Mouse (Mus musculus) T-helper 2 cell (primary cell): ENCODE data around the gene Enkd1.

Source experiments
- in situ Hi-C: fragments of 300-600 bp; cut with MboI, MseI; formaldehyde crosslinking; loops from one replicate; pipeline ENCODE4 v1.15.1; 2025; ENCODE audit warnings: high pct_unique_total_duplicates

The Enkd1 gene

GRCm38 (mm10) chr8:105707498-105708403 lies at the start of gene Enkd1, which contains the start of gene 4933405L10Rik:
Gene Enkd1 (minus strand): TSS chr8:105708210.
Gene 4933405L10Rik (plus strand): TSS chr8:105707655.
- in situ Hi-C loops = loop anchor here (5.0 kb wide), 1 partner anchor 230 kb away; the partner anchor contains the start of gene Psmb10

DNA sequence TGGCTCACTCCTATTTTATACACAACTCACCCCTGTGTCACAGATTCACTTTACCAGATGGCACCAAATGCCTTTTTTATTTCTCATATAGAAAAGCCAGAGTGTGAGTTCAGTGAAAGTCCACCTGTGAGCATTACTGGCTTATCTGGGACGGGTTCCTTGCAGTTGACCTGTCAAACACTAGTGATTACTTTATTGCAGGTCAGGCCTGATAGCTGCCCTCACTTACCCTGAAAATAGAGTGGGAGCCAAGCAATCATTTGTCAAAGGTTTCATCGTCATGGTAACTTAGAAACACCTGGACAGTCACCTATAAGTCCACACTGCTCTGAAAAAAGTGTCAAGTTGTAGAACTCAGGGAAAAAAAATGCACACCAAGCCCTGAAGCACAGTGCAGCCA lies 46.7 kb upstream of the Enkd1 start:
- in situ Hi-C loops = no loop called here

DNA sequence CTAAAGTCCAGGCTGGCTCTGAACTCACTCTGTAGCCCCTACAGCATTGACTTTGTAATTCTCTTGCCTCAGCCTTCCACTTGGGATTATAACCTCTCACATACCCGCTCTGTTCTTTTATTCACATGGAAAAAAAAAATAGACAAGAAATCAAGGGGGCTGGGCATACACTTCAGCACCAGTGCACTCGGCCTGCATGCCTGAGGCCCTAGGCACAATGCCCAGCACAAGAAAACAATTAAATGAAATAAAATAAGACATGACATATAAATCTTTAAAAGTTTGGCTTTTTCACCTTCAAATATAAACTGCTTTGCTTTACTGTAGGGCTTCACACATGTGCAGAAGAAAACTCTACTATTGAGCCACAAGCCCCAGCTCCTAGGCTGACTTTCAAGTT lies 45.9 kb upstream of the Enkd1 start:
- in situ Hi-C loops = no loop called here

DNA sequence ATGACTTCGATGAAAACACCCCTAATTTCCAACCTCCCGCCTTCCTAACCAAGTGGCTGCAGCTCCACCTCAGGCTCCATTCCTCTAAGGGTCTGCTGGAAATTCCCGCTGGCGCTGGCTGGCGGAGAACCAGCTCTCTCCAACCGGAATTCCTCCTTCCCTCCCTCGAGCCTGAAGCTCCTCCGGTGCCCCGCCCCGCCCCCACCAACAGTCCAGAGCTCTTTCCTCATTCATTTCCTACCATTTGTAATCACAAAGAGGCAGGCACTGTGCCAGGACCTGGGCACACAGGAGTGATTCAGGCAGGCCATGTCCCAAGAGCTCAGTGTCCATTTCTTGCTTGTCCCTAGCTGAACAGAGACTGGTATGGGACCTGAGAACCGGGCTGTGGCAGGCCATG lies 42.6 kb upstream of the Enkd1 start:
- in situ Hi-C loops = no loop called here

- in situ Hi-C loops = no loop called here
Measured at GRCm38 (mm10) chr8:105743301-105743700, 35.3 kb upstream of the Enkd1 start.

DNA sequence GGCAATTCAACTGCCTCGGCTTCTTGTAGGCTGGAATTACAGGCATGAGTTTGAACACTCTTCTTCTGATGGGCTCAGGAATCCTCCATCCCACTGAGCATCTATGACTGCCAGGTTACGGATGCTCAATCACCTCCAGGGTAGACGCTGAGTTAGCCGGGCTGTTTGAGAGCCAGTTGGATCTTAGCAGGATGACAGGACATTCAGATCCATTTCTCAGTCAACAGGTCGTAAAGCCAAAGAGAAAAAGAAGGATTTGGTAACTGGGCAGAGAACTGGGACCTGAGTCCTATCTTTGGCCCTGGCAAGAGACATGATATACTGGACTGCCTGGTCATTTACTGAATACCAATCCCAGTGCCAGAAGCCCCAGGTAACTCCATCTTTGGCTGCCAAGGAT lies 31.2 kb upstream of the Enkd1 start:
- in situ Hi-C loops = no loop called here

DNA sequence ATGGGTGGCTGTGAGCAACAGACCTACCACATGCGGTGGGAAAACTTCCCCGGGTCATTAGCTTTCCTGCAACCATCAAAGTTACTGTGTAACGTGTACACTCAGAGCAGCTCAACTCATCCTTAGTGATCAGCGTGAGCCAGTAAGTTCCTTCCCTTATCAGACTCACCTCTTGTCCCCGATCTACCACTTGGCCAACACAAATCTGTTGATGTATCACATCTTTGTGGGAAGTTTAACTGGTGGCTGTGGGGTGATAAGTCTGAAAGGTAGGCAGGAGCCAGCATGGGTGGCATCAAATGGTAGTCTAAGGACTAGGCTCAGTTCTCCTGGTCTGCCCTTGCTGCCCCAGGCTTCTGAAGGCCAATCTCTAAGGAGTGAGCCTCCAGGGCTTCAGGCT lies 24.2 kb upstream of the Enkd1 start:
- in situ Hi-C loops = no loop called here

DNA sequence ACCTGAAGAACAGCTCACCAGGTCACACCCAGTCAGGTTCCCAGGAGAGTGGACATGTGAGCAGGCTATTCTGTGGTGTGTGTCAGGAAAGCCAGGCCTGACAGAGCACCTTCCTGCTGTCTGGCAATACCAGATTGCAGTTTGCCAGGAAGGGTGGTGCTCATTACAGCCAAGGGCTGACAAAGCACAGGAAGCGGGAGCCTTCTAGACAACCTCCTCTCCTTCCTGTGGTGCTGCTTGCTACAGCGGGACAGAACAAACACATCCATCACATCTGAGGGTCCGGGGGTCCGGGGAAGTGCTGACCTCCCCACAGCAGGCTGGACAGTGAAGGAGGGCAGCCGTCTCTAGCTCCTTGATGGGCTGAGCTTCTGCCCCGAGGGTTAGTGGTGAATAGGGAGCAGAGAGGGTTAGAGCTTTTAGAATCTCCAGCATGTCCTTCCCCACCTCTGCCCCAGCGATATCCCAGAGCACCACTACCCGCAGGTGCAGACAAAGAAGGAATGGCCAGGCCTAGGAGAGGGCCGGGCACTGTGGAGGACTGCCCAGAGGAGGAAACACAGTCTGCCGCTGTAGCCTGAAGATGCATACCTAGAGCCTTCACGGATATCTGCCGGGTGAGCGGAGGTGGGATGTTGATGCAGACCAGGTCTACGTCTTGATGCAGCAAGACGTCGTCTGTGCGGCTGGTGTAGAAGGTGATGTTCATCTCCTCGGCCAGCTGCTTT lies 19.6 kb upstream of the Enkd1 start:
- in situ Hi-C loops = no loop called here

DNA sequence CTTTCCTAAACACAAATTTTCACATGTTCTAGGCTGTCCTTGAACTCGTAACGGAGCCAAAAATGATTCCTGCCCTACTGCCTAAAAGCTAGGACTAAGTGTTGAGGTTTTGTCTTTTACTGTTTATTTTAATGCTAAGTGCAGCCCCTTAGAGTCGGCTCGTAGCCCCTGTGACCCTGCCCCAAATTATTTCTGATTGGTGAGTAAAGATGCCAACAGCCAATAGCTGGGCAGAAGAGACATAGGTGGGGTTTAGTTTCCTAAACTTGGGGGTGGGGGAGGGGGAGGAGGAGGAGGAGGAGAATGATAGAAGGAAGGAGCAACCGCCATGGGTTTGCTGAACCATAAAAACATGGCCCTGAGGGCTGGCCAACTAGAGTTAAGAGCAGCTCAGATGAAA lies 17.7 kb upstream of the Enkd1 start:
- in situ Hi-C loops = no loop called here

GRCm38 (mm10) chr8:105722861-105723260 lies 14.9 kb upstream of the Enkd1 start:
- in situ Hi-C loops = no loop called here

- in situ Hi-C loops = no loop called here
Measured at GRCm38 (mm10) chr8:105719637-105720036, 11.6 kb upstream of the Enkd1 start.

- in situ Hi-C loops = no loop called here
Measured at GRCm38 (mm10) chr8:105716302-105716945, 8.4 kb upstream of the Enkd1 start.

DNA sequence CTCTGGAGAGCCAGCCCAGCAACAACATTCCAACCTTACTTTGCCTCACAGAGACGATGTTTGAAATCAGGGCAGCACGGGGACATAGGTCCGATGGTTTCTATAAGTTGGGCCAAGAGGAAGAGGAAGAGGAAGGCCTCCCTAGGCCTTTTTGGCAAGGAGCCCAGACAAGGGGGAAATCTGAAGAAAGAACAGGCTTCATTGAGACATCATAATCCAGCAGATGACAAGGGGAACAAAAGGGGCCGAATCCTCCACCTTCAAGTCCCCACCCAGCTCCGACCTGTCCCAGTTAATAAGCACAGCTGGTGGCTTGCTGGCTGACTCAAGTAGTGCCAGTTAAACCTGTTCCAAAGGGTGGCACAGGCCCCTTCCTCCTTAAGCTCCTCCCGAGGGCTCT lies 7.0 kb upstream of the Enkd1 start:
- in situ Hi-C loops = no loop called here

DNA sequence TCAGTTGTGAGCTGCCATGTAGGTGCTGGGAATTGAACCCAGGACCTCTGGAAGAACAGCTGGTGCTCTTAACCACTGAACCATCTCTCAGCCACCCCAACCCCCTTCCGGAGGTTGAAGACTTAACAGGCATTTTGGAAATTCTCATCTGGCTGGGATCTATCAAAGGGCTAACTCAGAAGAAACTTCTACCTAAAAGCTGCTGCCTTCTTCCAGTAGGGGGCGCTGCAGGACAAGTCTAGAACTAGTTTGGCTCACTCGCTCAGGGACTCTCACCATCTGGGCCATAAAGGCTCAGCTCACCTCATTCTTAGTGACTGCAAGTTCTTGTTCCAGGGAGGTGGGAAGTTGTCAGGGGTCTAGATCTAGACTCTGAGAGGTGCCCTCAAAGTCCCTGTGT lies 6.1 kb upstream of the Enkd1 start:
- in situ Hi-C loops = loop anchor here (5.0 kb wide), 1 partner anchor 68 kb away; no protein-coding TSS in a partner anchor

DNA sequence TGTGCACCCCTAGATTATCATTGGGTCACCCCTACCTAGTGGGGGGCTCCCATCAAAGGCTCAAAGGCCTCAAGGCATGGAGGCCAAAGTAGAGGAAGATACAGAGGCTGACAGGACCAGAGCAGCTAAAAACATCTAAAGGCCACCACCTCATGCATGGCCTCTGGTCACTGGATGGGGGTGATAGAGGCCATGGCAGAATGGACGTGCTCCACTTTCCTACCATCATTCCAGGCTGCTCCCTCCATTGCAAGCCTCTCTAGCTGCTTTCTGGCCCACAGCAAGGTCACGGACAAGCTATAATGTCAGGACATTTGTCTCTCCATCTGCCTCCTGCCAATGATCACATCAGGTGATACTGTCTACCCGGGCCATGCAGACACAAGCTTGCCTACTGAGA lies 4.3 kb upstream of the Enkd1 start:
- in situ Hi-C loops = loop anchor here (5.0 kb wide), 1 partner anchor 70 kb away; no protein-coding TSS in a partner anchor

DNA sequence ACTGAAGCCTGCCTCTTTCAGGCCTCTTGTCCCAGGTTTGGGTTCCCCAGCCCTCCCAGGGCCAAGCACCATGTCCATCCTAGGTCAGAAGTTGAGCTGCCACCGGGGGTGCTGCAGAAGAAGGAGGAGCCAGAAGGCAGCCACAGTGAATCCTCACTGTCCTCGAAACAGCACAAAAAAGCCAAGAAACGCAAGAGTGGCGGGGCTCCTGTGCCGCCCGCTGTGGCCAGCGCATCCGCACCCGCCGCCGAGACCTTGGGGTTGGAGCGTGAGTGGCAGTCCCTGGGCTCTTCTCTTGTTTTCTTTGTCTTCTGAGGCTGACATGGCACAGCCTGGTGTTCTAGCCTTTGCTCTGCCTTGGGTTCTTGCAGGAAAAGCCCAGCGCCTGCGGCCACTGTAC lies 1.3 kb upstream of the Enkd1 start:
- in situ Hi-C loops = loop anchor here (5.0 kb wide), 1 partner anchor 228 kb away; the partner anchor contains the start of gene Psmb10

DNA sequence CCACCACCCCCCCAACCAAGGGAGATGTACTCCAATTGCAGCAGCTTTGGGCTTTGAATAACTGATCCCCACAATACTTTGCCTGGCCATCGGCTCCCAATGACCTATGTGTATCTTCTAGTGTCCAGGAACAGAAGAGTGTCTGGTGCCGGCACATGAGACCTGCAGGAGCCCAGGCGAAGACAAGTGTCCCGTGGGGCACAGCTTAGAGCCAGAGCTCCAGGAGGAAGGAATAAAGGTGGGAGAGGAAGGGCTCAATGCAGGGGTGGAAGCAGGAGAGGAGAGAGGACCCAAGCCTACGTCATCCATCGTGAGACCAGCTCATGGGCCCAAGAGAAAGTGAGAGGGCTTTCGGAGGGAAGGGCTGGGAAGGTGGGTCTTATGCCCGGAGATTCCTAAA lies 665 bp upstream of the Enkd1 start:
- in situ Hi-C loops = loop anchor here (5.0 kb wide), 1 partner anchor 229 kb away; the partner anchor contains the start of gene Psmb10

GRCm38 (mm10) chr8:105706426-105706825 lies 1.6 kb downstream of the Enkd1 start:
- in situ Hi-C loops = loop anchor here (5.0 kb wide), 1 partner anchor 231 kb away; the partner anchor contains the start of gene Psmb10

- in situ Hi-C loops = loop anchor here (5.0 kb wide), 1 partner anchor 232 kb away; the partner anchor contains the start of gene Psmb10
Measured at GRCm38 (mm10) chr8:105704955-105705354, 3.1 kb downstream of the Enkd1 start.

DNA sequence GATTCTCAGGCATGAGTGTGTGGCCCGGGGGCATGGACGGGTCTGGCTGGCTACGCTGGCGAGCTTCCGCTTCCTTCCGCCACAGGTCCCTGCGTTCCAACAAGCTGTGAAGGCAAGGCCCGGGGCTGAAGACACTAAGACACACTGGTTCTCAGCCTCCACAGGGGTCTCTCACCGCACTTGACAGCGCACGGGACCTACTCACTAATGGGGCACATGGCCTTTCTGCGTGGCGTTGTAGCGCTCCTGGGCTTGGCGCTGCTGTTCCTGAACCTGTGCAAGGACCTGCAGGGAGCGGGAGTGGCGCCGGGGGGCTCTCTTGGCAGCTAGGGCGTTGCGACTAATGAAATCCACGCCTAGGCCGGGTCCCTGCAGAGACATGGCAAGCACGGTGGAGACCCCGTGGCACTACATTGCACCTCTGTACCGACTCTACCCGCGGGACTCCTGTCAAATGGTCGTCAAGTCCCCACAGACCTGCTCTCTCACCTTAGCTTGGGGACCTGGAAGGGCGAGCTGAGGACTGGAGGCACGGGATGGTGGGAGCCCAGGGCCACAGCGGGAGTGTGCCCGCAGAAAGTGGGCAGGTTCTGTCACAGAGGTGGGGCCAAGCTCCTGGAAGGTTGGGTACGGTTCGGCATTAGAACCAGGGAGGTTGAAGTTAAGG lies 3.7 kb downstream of the Enkd1 start:
- in situ Hi-C loops = no loop called here

- in situ Hi-C loops = no loop called here
Measured at GRCm38 (mm10) chr8:105702731-105703415, 5.1 kb downstream of the Enkd1 start.
